Mouse (Mus musculus) c-Kit-negative CD71-positive TER-119-positive erythroid progenitor cells, embryonic 14.5 days (primary cell): ENCODE data around the gene Sh3pxd2a.

ENCODE experiments used
- DNase-seq: peaks from one replicate; pipeline ENCODE4 v3.0.0-alpha.2; 2013; ENCODE audit warnings: low read depth, low spot score

The Sh3pxd2a gene

GRCm38 (mm10) chr19:47457711-47458503, 6.3 kb downstream of the Sh3pxd2a start:
- DNase-seq = no peak

GRCm38 (mm10) chr19:47456021-47456420, 8.2 kb downstream of the Sh3pxd2a start:
- DNase-seq = no peak

DNA sequence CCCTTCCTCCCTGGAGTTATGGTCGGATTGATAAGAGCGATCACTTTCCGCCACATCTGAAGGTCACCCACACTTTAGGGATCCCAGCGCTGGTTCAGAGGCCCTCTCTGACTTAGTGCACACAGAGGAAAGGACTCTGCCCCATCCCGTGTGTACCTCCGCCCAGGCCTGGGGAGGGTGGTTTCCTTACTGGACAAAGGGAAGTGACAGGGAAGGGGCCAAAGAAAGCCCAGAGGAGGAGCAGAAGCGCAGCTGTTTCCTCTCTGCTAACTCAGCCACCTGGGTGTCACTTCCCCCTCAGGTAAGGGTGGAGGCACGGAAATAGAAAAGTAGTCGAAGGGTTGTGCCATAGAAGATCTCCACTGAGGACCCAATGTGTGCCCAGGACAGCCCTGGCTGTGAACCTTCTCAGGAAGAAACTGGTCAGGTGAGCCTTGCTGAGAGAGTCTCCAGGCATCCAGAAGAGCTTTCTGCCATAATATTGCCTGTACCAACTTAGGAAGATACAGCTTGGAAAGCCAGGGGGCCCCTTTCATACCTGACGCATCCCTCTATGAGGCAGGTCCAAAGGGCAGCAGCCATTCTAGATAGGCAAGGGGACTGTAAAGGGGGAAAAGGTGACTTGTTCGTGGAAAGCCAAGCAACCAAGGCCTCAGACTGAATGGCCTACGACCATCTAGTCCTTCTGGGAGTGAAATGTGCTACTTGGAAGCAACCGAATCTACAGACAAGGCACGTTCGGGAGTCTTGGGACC, 9.0 kb downstream of the Sh3pxd2a start:
- no peak for DNase-seq

- no peak for DNase-seq
These were observed 9.8 kb downstream of the Sh3pxd2a start for GRCm38 (mm10) chr19:47454167-47455000.

DNA sequence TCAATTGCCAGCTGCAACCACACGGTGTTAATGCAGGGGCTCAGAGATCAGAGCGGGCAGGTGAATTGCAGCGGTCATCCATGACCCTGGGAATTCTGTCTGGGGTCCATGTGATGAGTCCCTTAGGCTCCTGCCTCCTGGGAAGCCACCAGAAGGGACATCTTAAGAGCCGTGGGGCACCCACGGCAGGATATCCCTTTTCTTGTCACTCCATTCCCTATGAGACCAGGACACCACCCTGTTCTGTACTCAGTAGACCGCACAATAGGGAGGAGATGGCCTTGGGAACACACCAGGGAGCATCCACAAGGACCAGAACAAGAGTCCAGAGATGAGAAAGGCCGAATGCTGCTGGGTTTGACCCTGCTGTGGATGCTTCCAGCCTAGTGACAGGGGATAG, 10.8 kb downstream of the Sh3pxd2a start:
- no peak for DNase-seq

DNA sequence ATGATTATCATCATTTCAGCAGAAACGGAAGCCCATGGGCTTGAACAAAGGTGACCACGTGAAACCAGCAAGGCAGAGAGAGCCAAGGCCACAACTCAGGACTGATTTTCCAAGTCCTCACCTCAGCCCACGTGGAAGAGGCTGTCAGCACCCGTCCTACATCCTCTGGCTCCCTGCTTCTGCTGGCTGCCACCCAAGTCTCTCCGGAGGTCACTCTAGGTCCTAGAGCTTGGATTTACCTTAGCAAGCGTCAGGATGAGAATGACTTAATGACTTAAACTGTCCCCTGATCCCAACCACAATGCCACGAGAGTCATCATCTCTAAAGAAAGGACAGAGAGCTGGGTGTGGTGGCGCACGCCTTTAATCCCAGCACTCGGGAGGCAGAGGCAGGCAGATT, 11.5 kb downstream of the Sh3pxd2a start:
- no peak for DNase-seq

DNA sequence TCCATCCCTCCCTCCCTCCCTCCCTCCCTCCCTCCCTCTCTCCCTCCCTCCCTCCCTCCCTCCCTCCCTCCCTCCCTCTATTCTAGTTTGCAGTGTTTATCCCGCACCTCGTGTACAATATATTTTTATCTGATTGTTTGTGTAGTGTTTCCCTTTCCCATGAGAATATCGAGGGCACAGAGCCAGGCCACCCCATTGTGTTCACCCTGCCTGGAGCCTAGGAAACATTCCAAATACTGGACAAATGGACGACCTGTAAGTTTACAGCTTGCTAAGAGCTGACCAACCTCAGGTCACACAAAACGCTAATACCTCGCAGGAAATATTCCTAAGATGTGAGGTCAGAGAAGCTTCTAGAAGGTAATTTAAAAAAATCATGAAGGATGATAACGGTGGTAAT, 12.0 kb downstream of the Sh3pxd2a start:
- no peak for DNase-seq

DNA sequence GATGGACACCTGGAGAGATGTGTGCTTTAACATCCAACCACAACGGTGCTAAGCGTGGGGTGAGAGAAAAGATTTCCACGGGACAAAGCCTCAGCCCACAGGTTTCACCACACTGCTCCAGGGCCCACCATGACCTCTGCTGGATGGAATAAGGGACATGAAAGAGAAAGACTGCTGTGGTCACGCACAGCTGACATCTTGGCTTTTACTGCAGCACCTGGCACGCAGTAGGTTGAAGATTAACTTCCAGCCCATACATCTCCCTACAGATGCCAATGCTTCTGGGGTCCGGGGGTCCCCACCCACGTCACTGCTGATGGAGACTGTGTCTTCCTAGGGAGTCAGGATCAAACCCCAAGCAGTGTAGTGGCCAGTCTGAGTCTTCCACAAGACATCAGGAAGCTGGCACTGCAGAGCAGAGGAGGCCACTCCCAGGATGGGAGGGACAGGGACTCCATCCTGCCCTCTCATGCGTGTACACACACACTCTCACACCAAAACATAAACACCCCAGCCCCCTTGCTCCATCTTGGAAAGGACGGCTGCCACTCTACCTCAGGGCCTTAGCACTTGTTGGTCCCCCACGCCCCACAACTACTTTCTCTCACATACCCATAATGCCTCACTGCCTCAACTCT, 12.6 kb downstream of the Sh3pxd2a start:
- no peak for DNase-seq

- DNase-seq = no peak
These were observed 13.7 kb downstream of the Sh3pxd2a start for GRCm38 (mm10) chr19:47450261-47451137.

DNA sequence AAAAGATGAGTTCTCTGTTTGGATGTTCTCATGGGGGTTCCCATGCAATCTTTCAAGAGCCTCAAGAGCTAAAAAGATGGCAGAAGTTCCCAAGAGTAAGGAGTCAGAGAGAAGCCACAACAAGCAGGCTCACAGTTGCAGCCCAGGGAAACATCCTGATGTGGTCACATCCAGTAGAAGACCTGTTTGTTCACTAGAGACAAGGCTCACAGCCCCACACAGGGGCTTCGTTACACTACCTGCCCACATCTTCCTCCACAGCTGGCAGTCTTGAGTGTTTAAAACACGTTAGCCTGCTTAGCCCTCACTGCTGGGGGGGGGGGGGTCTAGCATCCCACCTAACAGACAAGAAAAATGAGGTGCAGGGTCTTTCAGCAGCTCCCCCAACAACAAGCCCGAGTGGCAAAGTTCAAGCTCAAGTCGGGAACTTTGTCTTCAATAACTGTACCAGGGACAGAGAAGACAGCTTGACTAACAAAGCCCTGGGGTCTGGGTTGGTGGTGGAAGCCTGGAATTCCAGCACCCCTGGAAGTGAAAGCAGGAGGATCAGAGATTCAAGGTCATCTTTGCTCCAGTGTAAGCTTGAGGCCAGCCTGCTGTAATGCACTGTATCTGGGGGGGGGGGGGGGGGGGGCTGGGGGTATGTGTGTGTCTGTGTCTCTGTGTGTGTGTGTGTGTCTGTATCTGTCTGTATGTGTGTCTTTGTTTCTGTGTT, 14.5 kb downstream of the Sh3pxd2a start:
- no peak for DNase-seq

- DNase-seq = no peak
These were observed 15.5 kb downstream of the Sh3pxd2a start for GRCm38 (mm10) chr19:47448618-47449151.

DNA sequence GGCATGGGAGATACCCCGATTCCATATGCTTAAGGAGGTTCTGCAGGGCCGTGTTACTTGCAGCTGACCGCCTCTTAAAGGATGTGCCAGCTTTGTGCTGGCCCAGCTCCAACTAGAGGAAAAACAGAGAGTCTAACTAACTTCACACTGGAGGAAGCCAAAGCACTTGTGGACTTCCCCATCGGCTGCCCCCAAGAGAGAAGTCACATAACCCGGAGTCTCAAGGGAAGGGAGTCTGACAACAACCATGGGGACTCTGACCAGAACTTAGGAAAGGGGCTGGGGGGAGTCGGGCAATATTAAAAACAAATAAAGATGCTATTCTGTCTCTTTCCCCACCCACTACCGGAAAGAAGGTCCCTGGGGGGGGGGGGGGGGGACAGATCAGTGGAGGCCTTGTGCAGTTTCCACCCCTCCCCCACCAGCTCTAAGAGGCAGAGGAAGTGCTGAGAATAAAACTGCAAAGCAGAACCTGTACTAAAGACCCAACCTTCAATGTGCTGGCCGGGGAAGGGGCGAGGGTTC, 17.3 kb downstream of the Sh3pxd2a start:
- no peak for DNase-seq

- no peak for DNase-seq
These were observed 18.1 kb downstream of the Sh3pxd2a start for GRCm38 (mm10) chr19:47446130-47446529.

- no peak for DNase-seq
These were observed 18.5 kb downstream of the Sh3pxd2a start for GRCm38 (mm10) chr19:47445726-47446125.

- no peak for DNase-seq
These were observed 19.7 kb downstream of the Sh3pxd2a start for GRCm38 (mm10) chr19:47444488-47444887.

DNA sequence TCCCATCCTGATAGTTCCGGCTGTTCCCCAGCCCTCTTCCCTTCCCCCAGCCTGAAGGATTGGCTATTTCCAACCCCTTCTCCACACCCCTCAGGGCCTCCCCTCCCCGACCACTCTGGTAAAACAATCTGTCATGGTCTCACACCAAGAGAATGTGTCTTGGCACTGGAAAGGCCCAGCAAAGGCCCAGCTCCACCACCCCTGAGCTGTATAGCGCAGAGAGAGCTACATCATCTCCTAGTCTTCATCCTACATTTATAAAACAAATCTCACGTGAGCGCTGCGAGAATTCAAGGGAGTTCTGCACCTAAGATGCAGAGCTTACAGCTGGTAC, 21.9 kb downstream of the Sh3pxd2a start:
- DNase-seq = no peak

DNA sequence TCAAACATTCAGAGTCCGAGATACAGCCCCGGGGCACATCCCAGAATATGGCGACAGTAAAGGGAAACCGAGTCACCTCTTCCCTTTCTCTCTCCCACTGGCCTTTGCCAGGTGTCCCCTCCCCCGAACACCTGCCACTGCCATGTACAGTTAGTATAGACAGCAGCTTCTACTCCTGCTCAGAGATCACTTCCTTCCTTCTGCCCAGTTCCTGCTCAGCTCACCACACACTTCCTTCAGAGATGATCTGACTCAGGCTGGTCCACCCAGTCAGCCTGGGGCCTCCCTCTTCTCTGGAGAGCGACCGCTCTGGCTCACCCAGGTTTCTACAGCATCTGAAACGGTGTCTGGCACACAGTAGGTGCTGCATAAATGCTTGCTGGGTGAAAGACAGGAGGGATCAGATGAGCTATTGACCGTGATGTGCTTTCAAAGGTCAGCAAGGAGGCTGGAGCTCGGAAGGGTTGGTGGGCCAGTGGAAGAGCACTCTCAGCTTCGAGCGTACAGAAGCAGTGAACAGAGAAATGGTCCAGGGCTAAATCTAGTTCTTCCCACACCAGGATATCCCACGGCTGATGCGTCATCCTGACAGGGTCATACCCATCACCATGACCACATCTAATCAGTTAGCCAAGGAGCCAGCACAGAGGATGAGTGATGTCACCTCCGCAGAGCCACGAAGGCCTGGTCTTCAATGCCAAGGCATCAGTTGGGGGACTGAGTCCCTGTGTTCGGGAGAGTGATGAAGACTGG, 22.5 kb downstream of the Sh3pxd2a start:
- DNase-seq = no peak

DNA sequence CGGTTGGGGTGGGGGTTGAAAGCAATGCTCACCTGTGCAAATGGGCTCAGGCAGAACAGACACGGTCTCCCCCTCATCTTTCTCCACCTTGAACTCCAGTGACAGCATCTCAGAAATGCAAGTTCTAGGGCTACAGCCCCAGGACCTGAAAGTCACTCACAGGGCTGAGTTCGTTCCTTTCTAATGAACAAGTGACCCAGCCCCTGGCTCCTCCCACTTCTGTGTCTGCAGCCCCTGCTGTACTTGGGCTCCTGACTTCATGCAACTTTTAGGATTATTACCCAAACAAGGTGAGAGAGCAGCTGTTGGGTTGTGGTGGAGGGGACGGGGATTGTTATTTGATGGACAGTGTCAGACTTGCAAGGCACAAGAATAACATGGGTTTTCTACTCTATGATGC, 23.2 kb downstream of the Sh3pxd2a start:
- DNase-seq = no peak

DNA sequence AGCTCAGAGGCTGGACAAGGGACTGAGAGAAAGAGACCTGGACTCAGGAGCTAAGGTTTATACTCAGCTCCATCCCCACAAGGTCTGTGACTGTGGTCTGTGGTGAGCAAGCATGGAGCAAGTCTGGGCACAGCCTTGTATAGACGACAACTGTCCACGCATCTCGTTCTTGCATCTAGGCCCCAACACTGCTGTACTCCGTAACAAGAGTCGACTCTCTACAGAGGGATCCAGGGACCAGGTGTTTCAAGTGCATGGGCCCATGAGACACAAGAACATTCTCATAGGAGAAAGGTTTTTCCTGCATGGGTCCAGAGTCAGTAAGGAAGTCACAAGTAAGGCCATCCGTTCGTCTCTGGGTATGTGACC, 23.8 kb downstream of the Sh3pxd2a start:
- no peak for DNase-seq
